ENCODE assay signal across 12 mouse cellular contexts in the genomic region with DNA sequence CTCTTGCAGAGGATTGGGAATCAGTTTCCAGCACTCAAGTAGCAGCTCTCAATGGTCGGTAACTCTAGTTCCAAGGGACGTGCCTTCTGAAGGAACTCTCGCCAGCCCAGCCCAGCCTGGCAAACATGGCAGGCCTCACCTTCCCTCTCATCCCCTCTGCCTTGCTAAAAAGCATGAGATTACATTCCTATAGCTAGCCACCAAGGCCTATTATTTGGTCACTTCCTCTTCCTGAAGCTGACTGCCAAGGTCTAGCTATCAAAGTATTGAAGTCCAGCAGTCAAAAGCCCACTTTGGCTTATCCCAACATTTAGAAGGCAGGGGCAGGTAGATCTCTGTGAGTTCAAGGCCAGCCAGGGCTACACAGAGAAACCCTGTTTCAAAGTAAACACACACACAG. TPM values are rescaled to one million over a fixed set of nuclear protein-coding genes. Genes with fewer than 3 reads are reported as not detected.
A peak's percentile ranks its signal among the peaks of the same experiment; 100 is the strongest.
DNase-seq lines count a peak whose midpoint lies in the region; ATAC-seq and TF ChIP-seq lines count a peak whose summit lies in the region.
"Had no signal": no experiment of that assay in that cellular context is flagged by ENCODE, and none has a peak within 500 bp of the region (broad histone marks: within the 10 kb centered on the region; RNA-seq: fewer than 3 reads in every experiment).

No protein-coding gene starts in this region.

- WGBS in lung, postnatal 0 days: 39% methylated on average over 3 of the region's 3 CpGs
- WGBS in liver, embryonic 12.5 days (ENCODE audit: insufficient replicate concordance): 63% methylated on average over 3 of the region's 3 CpGs
- WGBS in stomach, embryonic 16.5 days: 74% methylated on average over 3 of the region's 3 CpGs

- no peaks in the 10 kb centered on the region for H3K36me3 ChIP-seq in lung, postnatal 0 days (ENCODE audit: insufficient read depth, low read length)
- no peaks in the 10 kb centered on the region for H3K36me3 ChIP-seq in liver, embryonic 12.5 days
- H3K36me3 ChIP-seq in stomach, embryonic 16.5 days (ENCODE audit: control insufficient read depth, insufficient read depth, low read length): no peaks in the 10 kb centered on the region
- H3K36me3 ChIP-seq: hindbrain, embryonic 12.5 days; midbrain, embryonic 10.5 days had no signal

- H3K4me1 ChIP-seq in lung, postnatal 0 days (ENCODE audit: insufficient read depth, low read depth, low read length): no peaks in the 10 kb centered on the region
- H3K4me1 ChIP-seq in liver, embryonic 12.5 days: peaks cover 24% of the 10 kb centered on the region
- H3K4me1 ChIP-seq in stomach, embryonic 16.5 days (ENCODE audit: control insufficient read depth, insufficient read depth, low read length): peaks cover 5% of the 10 kb centered on the region; the same call in 1 of the 2 replicates

- DNase-seq in lung, postnatal 0 days (ENCODE audit: low spot score): no peak
- DNase-seq in lung, postnatal 25 days (ENCODE audit: low spot score): no peak
- DNase-seq in MEL-GATA-1-ER (ENCODE audit: extremely low read depth, low read depth): peak; percentile 43
- DNase-seq in left cerebral cortex, adult 11 months (ENCODE audit: low spot score): no peak
- DNase-seq in adrenal gland, postnatal 4 days (ENCODE audit: low spot score in 2 of 2): no peak
- DNase-seq: cerebellum, postnatal 14 days; gastrocnemius, postnatal 36 days; lung, embryonic 14.5 days had no signal

- 0 out of 2 replicates have a peak overlapping the region, but pooled peaks have one; percentile 26 for H3K27ac ChIP-seq in lung, postnatal 0 days (ENCODE audit: low read length)
- H3K27ac ChIP-seq in liver, embryonic 12.5 days: peak overlapping the region; percentile 59
- peak overlapping the region; percentile 83 for H3K27ac ChIP-seq in stomach, embryonic 16.5 days (ENCODE audit: low read length)
- H3K27ac ChIP-seq: hindbrain, embryonic 12.5 days; midbrain, embryonic 10.5 days had no signal

- H3K27me3 ChIP-seq in lung, postnatal 0 days (replicated peaks; ENCODE audit: insufficient read depth, low read length): no peaks in the 10 kb centered on the region
- H3K27me3 ChIP-seq in liver, embryonic 12.5 days (replicated peaks): no peaks in the 10 kb centered on the region
- no peaks in the 10 kb centered on the region for H3K27me3 ChIP-seq in stomach, embryonic 16.5 days (ENCODE audit: control insufficient read depth, insufficient read depth, low read length)
- H3K27me3 ChIP-seq: hindbrain, embryonic 12.5 days had no signal

- no peak for ATAC-seq in lung, postnatal 0 days
- ATAC-seq in liver, embryonic 12.5 days: no peak
- ATAC-seq in stomach, embryonic 16.5 days (ENCODE audit: insufficient read depth, low FRiP score): no peak

- TF ChIP-seq EP300 in lung, postnatal 0 days (IDR thresholded peaks at IDR 0.05): no peak

- TF ChIP-seq CTCF in lung, postnatal 0 days (IDR thresholded peaks at IDR 0.05): no peak

- no peak overlapping the region for H3K4me2 ChIP-seq in lung, postnatal 0 days (replicated peaks; ENCODE audit: low read depth, low read length)
- peak overlapping the region; percentile 25; the same call in 1 of the 2 replicates for H3K4me2 ChIP-seq in liver, embryonic 12.5 days
- no peak overlapping the region for H3K4me2 ChIP-seq in stomach, embryonic 16.5 days (ENCODE audit: low read depth, low read length)
- H3K4me2 ChIP-seq: hindbrain, embryonic 12.5 days; lung, embryonic 14.5 days had no signal

- H3K4me3 ChIP-seq in lung, postnatal 0 days (ENCODE audit: low read depth, low read length): no peak overlapping the region
- H3K4me3 ChIP-seq in liver, embryonic 12.5 days: no peak overlapping the region
- no peak overlapping the region for H3K4me3 ChIP-seq in stomach, embryonic 16.5 days (replicated peaks; ENCODE audit: low read length)
- H3K4me3 ChIP-seq: hindbrain, embryonic 12.5 days; midbrain, embryonic 10.5 days had no signal

- no peak overlapping the region for H3K9ac ChIP-seq in lung, postnatal 0 days (replicated peaks; ENCODE audit: low read depth)
- no peak overlapping the region for H3K9ac ChIP-seq in liver, embryonic 12.5 days
- no peak overlapping the region for H3K9ac ChIP-seq in stomach, embryonic 16.5 days (ENCODE audit: low read length)
- H3K9ac ChIP-seq: hindbrain, embryonic 12.5 days; lung, embryonic 14.5 days had no signal

- H3K9me3 ChIP-seq in lung, postnatal 0 days (ENCODE audit: low read length): no peaks in the 10 kb centered on the region
- H3K9me3 ChIP-seq in liver, embryonic 12.5 days (replicated peaks): peaks cover 4% of the 10 kb centered on the region; the same call in 1 of the 2 replicates
- no peaks in the 10 kb centered on the region for H3K9me3 ChIP-seq in stomach, embryonic 16.5 days (replicated peaks; ENCODE audit: control insufficient read depth, low read length)
- H3K9me3 ChIP-seq: hindbrain, embryonic 12.5 days had no signal

RNA-seq across cellular contexts. Expression of a gene that starts 24.2 kb away (rescaled TPM):
- polyA plus RNA-seq in lung, postnatal 0 days (2015; fragmentation: Nextera tagmentation; extraction: Ambion mirVana): 30.7 and 32.1 TPM in 2 replicates
- 35.7 and 38.5 TPM in 2 replicates for polyA plus RNA-seq in liver, embryonic 12.5 days (2016; fragmentation: Nextera tagmentation; extraction: Ambion mirVana)
- 45.1 and 45.3 TPM in 2 replicates for polyA plus RNA-seq in stomach, embryonic 16.5 days (2015; fragmentation: Nextera tagmentation; extraction: Ambion mirVana)
- total RNA-seq in adrenal gland, postnatal 4 days (2021): 10 to 100 TPM; 61.4 to 61.9 TPM

Comparison
In these comparisons a context has a peak if more than half of its experiments do, and no peak if none do; other contexts are left out.
1. H3K27ac ChIP-seq: peak in every context shown above with its lines; median percentile 83 in stomach, embryonic 16.5 days; 59 in liver, embryonic 12.5 days; 26 in lung, postnatal 0 days.